Mouse (Mus musculus): Measurements from ENCODE around the gene Prkg1. TPM values are rescaled to one million over a fixed set of nuclear protein-coding genes. Genes with fewer than 3 reads are reported as not detected.
A peak's percentile ranks its signal among the peaks of the same experiment; 100 is the strongest.
"Not testable (repeated sequence)": the region's sequence is repeated elsewhere in the genome, so short reads cannot be mapped to it uniquely, and the experiment has no call there.

The Prkg1 gene
- polyA plus RNA-seq, 1 experiment from 2014 or later = 0.74 TPM

DNA sequence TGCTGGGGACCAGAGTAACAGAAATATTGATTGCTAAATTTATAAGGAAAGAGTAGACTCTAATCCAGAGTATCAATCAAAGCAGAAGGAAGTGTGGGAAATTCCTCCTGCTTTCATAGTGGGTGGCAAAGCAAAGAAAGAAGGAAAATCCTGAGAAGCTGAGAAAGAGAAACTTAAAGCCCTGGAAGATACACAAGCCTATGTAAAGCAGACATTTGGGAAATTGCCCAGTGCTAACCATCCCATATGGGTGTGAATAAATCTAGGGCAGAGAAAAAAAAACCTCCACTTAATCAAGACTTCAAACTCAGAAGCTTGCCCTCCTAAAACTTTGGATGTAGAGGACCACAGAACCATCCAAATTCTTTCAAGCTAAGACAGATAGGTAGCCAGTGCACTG is 532.4 kb downstream of the Prkg1 start:
- no peak for ATAC-seq
- Histone ChIP-seq H3K4me3 (ENCODE audit: low read depth, low read length) (no peak overlapping the region), H3K9me3 (ENCODE audit: low read length) (no peaks in the 10 kb centered on the region), H3K27me3 (ENCODE audit: insufficient read depth, low read length) (no peaks in the 10 kb centered on the region), H3K4me2 (ENCODE audit: low read depth, low read length) (no peak overlapping the region), H3K9ac (replicated peaks) (no peak overlapping the region), H3K4me1 (ENCODE audit: insufficient read depth) (no peaks in the 10 kb centered on the region), H3K36me3 (replicated peaks; ENCODE audit: insufficient read depth, low read length) (no peaks in the 10 kb centered on the region), H3K27ac (ENCODE audit: low read depth) (no peak overlapping the region)
- TF ChIP-seq CTCF (IDR thresholded peaks at IDR 0.05; ENCODE audit: low read depth) = no peak
- no peak for TF ChIP-seq EP300 (IDR thresholded peaks at IDR 0.05; ENCODE audit: low read depth)
- DNase-seq = no peak

DNA sequence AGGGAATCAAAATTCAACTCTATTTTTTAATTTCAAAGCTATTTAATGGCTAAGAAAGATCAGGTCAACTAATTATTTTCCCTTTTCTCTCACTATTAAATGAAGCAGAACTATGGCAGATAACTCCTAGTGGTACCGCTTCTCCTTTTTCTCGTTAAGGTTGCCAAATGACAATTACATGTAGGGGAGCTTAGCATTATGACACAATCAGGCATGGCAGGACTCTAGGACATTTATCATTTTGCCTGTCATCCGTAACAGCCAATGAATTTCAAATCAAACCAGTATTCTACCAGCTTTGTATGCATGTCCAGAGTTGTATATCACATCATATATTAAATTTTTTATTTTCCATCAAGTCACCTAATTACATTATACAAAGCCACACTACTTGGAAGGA is 536.4 kb downstream of the Prkg1 start:
- no peaks in the 10 kb centered on the region for H3K27me3 ChIP-seq (ENCODE audit: insufficient read depth, low read length)
- no peak overlapping the region for H3K4me2 ChIP-seq (ENCODE audit: low read depth, low read length)
- DNase-seq = no peak
- H3K36me3 ChIP-seq (replicated peaks; ENCODE audit: insufficient read depth, low read length) = no peaks in the 10 kb centered on the region
- no peaks in the 10 kb centered on the region for H3K9me3 ChIP-seq (ENCODE audit: low read length)
- no peak overlapping the region for H3K4me3 ChIP-seq (ENCODE audit: low read depth, low read length)
- no peaks in the 10 kb centered on the region for H3K4me1 ChIP-seq (ENCODE audit: insufficient read depth)
- TF ChIP-seq EP300 (IDR thresholded peaks at IDR 0.05; ENCODE audit: low read depth) = no peak
- no peak for TF ChIP-seq CTCF (IDR thresholded peaks at IDR 0.05; ENCODE audit: low read depth)
- no peak overlapping the region for H3K9ac ChIP-seq (replicated peaks)
- ATAC-seq = no peak
- 66% methylated on average over 3 of the region's 3 CpGs for WGBS (ENCODE audit: insufficient replicate concordance)
- no peak overlapping the region for H3K27ac ChIP-seq (ENCODE audit: low read depth)

DNA sequence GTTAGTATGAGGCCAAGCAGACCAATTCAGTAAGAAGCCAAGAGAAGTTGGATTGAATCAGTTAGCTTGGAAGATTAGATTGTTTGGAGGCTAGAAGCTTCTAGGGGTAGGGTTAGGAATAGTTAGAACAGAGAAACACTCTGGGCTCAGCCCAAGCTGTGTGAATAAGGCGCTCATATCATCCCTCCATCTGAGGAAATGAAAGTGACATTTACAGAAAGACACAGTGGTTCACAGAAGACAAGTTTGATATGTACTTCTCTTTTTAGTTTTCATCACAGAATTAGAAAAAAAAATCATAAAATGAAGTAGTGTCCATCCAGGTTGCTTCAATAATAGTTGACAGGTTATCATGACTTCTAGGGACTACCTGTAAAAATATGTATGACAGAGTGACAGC is 541.4 kb downstream of the Prkg1 start:
- Histone ChIP-seq H3K9ac (replicated peaks) (no peak overlapping the region), H3K4me2 (ENCODE audit: low read depth, low read length) (no peak overlapping the region), H3K4me3 (ENCODE audit: low read depth, low read length) (no peak overlapping the region), H3K4me1 (ENCODE audit: insufficient read depth) (no peaks in the 10 kb centered on the region), H3K9me3 (ENCODE audit: low read length) (no peaks in the 10 kb centered on the region), H3K27me3 (ENCODE audit: insufficient read depth, low read length) (no peaks in the 10 kb centered on the region), H3K27ac (ENCODE audit: low read depth) (no peak overlapping the region), H3K36me3 (replicated peaks; ENCODE audit: insufficient read depth, low read length) (no peaks in the 10 kb centered on the region)
- ATAC-seq = no peak
- no peak for DNase-seq
- TF ChIP-seq EP300 (IDR thresholded peaks at IDR 0.05; ENCODE audit: low read depth) = no peak
- TF ChIP-seq CTCF (IDR thresholded peaks at IDR 0.05; ENCODE audit: low read depth) = no peak
- WGBS (ENCODE audit: insufficient replicate concordance) = 68% methylated on average over 1 of the region's 1 CpGs

DNA sequence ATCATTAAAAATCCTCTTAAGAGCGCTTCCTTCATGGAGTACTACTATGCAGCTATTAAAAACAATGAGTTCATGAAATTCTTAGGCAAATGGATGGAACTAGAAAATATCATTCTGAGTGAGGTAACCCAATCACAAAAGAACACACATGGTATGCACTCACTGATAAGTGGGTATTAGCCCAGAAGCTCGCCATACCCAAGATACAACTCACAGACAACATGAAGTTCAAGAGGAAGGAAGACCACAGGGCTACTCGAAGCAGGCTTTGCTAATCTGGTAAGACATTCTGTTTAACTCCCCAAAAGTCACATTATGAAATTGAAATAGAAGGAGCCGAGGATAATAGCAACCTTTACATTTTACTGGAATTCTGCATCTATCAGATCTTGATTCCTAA is 545.6 kb downstream of the Prkg1 start:
- DNase-seq; H3K9ac ChIP-seq (replicated peaks); H3K27me3 ChIP-seq (ENCODE audit: insufficient read depth, low read length); H3K4me1 ChIP-seq (ENCODE audit: insufficient read depth); H3K27ac ChIP-seq (ENCODE audit: low read depth); H3K9me3 ChIP-seq (ENCODE audit: low read length); H3K4me2 ChIP-seq (ENCODE audit: low read depth, low read length); ATAC-seq; H3K36me3 ChIP-seq (replicated peaks; ENCODE audit: insufficient read depth, low read length); H3K4me3 ChIP-seq (ENCODE audit: low read depth, low read length): not testable (repeated sequence)
- WGBS (ENCODE audit: insufficient replicate concordance) = 52% methylated on average over 4 of the region's 4 CpGs

DNA sequence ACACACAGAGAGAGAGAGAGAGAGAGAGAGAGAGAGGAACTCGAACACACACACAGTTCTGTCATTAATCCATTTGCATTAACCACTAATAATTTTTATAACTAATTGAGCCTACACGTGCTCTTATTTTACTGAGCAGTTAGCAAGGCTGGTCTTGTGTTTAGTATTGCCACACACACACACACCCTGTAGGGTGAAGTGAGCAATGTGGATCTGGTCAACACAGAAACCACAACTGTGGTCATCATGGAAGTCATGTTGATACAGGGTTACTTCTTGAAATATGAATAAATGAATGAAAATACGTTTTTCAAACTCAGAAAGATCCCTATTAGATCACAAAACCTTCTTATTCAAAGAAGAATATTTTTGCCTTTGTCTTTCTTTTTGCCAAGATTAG is 554.0 kb downstream of the Prkg1 start:
- WGBS (ENCODE audit: insufficient replicate concordance) = 44% methylated on average over 3 of the region's 3 CpGs
- Histone ChIP-seq H3K9ac (replicated peaks) (no peak overlapping the region), H3K4me1 (ENCODE audit: insufficient read depth) (no peaks in the 10 kb centered on the region), H3K4me2 (ENCODE audit: low read depth, low read length) (no peak overlapping the region), H3K36me3 (replicated peaks; ENCODE audit: insufficient read depth, low read length) (no peaks in the 10 kb centered on the region), H3K27ac (ENCODE audit: low read depth) (no peak overlapping the region), H3K4me3 (ENCODE audit: low read depth, low read length) (no peak overlapping the region), H3K27me3 (ENCODE audit: insufficient read depth, low read length) (no peaks in the 10 kb centered on the region), H3K9me3 (ENCODE audit: low read length) (no peaks in the 10 kb centered on the region)
- TF ChIP-seq CTCF (IDR thresholded peaks at IDR 0.05; ENCODE audit: low read depth) (no peak), EP300 (IDR thresholded peaks at IDR 0.05; ENCODE audit: low read depth) (no peak)
- ATAC-seq = no peak
- no peak for DNase-seq

DNA sequence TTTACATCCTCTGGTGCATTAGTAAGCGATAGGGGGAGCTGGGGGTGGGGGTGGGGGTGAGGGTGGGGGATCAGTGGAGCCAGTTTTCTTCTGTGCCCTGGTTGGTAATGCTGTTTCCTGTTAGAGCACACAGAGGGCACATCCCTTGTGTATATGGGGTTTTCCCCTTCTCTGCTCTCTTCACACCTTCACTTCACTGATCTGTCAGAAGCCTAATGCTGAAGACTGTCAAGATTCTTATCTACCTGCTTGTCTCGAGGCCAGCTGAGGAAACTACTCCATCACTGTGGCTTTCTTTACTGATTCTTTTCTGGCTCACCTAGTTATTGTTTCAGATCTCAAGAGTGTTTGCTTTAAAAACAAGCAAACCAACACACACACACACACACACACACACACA is 554.4 kb downstream of the Prkg1 start:
- Histone ChIP-seq H3K4me3 (ENCODE audit: low read depth, low read length) (no peak overlapping the region), H3K9me3 (ENCODE audit: low read length) (no peaks in the 10 kb centered on the region), H3K9ac (replicated peaks) (no peak overlapping the region), H3K4me1 (ENCODE audit: insufficient read depth) (no peaks in the 10 kb centered on the region), H3K27ac (ENCODE audit: low read depth) (no peak overlapping the region), H3K36me3 (replicated peaks; ENCODE audit: insufficient read depth, low read length) (no peaks in the 10 kb centered on the region), H3K27me3 (ENCODE audit: insufficient read depth, low read length) (no peaks in the 10 kb centered on the region), H3K4me2 (ENCODE audit: low read depth, low read length) (no peak overlapping the region)
- no peak for DNase-seq
- WGBS (ENCODE audit: insufficient replicate concordance) = 34% methylated on average over 2 of the region's 2 CpGs
- TF ChIP-seq EP300 (IDR thresholded peaks at IDR 0.05; ENCODE audit: low read depth) (no peak), CTCF (IDR thresholded peaks at IDR 0.05; ENCODE audit: low read depth) (no peak)
- no peak for ATAC-seq

DNA sequence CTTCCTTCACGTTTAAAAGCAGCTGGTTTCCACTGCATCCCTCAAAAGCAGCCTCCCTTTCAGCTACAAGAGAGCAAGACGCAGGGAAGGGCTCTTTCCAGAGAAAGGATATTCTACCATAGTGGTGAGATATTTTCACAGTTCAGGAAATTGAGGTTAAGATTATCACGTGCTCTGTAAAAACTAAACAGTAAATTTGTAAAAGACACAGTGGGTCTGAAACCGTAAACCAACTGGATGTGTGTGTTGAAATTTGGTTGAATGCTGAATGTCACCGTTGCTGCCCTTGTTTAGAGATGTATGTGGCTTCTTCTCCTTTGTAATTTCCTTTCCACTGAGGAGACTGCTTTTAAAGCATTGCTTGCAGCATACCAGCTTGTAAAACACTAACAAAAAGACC is 565.2 kb downstream of the Prkg1 start:
- TF ChIP-seq EP300 (IDR thresholded peaks at IDR 0.05; ENCODE audit: low read depth) (no peak), CTCF (IDR thresholded peaks at IDR 0.05; ENCODE audit: low read depth) (no peak)
- no peak overlapping the region for H3K4me3 ChIP-seq (ENCODE audit: low read depth, low read length)
- H3K9ac ChIP-seq (replicated peaks) = no peak overlapping the region
- no peak for DNase-seq
- no peaks in the 10 kb centered on the region for H3K27me3 ChIP-seq (ENCODE audit: insufficient read depth, low read length)
- no peaks in the 10 kb centered on the region for H3K36me3 ChIP-seq (replicated peaks; ENCODE audit: insufficient read depth, low read length)
- WGBS (ENCODE audit: insufficient replicate concordance) = 20% methylated on average over 5 of the region's 5 CpGs
- H3K9me3 ChIP-seq (ENCODE audit: low read length) = no peaks in the 10 kb centered on the region
- H3K4me2 ChIP-seq (ENCODE audit: low read depth, low read length) = 0 out of 2 replicates have a peak overlapping the region, but pooled peaks have one; percentile 10
- H3K4me1 ChIP-seq (ENCODE audit: insufficient read depth) = no peaks in the 10 kb centered on the region
- ATAC-seq = no peak
- no peak overlapping the region for H3K27ac ChIP-seq (ENCODE audit: low read depth)
